Mouse (Mus musculus) 416B (cell line): ENCODE results near the gene Pde4d.

Experiments used
- DNase-seq: peaks from one replicate; pipeline ENCODE4 v3.0.0; 2011; ENCODE audit warnings: low read depth

Gene Pde4d

GRCm38 (mm10) chr13:109406341-109406740, 956.6 kb downstream of the Pde4d start:
- DNase-seq, result no peak

- no peak for DNase-seq
These were observed 957.6 kb downstream of the Pde4d start for GRCm38 (mm10) chr13:109407371-109407770.

GRCm38 (mm10) chr13:109420426-109420825, 970.7 kb downstream of the Pde4d start:
- no peak for DNase-seq

GRCm38 (mm10) chr13:109424906-109425305, 975.2 kb downstream of the Pde4d start:
- DNase-seq, result no peak

- DNase-seq, result no peak
These were observed 975.8 kb downstream of the Pde4d start for GRCm38 (mm10) chr13:109425548-109425947.

GRCm38 (mm10) chr13:109426058-109426457, 976.3 kb downstream of the Pde4d start:
- DNase-seq, result peak; percentile 37

- DNase-seq, result no peak
These were observed 977.8 kb downstream of the Pde4d start for GRCm38 (mm10) chr13:109427541-109427940.

- DNase-seq, result no peak
These were observed 979.8 kb downstream of the Pde4d start for GRCm38 (mm10) chr13:109429544-109429943.

- peak; percentile 35 for DNase-seq
These were observed 987.6 kb downstream of the Pde4d start for GRCm38 (mm10) chr13:109437231-109437776.

GRCm38 (mm10) chr13:109439436-109440161, 989.9 kb downstream of the Pde4d start:
- DNase-seq, result no peak

- peak; percentile 97 for DNase-seq
These were observed 990.6 kb downstream of the Pde4d start for GRCm38 (mm10) chr13:109440331-109440730.

- DNase-seq, result peak; percentile 84
These were observed 991.1 kb downstream of the Pde4d start for GRCm38 (mm10) chr13:109440881-109441280.

GRCm38 (mm10) chr13:109441401-109441973, 991.7 kb downstream of the Pde4d start:
- peak; percentile 73 for DNase-seq

- DNase-seq, result no peak
These were observed 996.4 kb downstream of the Pde4d start for GRCm38 (mm10) chr13:109446138-109446537.

- DNase-seq, result no peak
These were observed 998.4 kb downstream of the Pde4d start for GRCm38 (mm10) chr13:109448121-109448520.

GRCm38 (mm10) chr13:109474344-109474743, 1024.6 kb downstream of the Pde4d start:
- no peak for DNase-seq

- DNase-seq, result no peak
These were observed 1031.7 kb downstream of the Pde4d start for GRCm38 (mm10) chr13:109481446-109481845.

GRCm38 (mm10) chr13:109486166-109486565, 1036.4 kb downstream of the Pde4d start:
- DNase-seq, result no peak

GRCm38 (mm10) chr13:109487378-109487777, 1037.6 kb downstream of the Pde4d start:
- DNase-seq, result peak; percentile 18

GRCm38 (mm10) chr13:109490853-109491252, 1041.1 kb downstream of the Pde4d start:
- no peak for DNase-seq

GRCm38 (mm10) chr13:109491829-109492228, 1042.1 kb downstream of the Pde4d start:
- DNase-seq, result peak; percentile 10

- peak; percentile 28 for DNase-seq
These were observed 1050.6 kb downstream of the Pde4d start for GRCm38 (mm10) chr13:109500336-109500735.

GRCm38 (mm10) chr13:109502796-109503195, 1053.0 kb downstream of the Pde4d start:
- no peak for DNase-seq
